ENCODE assay signal across 26 mouse cellular contexts in the genomic region with DNA sequence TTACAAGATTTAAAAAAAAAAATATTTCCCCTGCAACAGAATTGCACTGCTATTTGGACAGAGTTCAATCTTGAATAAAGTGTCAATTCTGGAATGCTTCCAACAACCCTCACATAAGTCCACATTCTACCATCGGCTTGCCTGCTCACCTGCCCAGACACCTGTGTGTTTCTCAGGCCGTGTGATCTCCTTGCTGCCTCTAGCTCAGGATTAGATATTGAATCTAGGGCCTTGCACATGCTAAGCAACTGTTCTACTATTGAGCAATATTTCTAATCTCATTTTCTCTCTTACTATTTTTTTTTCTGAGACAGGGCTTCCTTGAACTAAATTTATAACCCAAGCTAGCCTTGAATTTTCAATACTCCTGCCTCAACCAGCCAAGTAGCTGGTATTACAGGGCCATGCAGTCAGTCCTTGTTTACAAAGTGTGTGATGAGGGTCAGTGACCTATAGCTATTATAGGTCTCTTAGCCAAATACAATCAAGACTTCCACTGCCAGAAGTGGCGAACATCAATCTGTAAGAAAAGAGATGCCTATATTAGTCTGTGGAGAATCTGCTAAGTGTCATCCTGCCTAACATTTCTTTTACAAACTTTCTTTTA. TPM values are rescaled to one million over a fixed set of nuclear protein-coding genes. Genes with fewer than 3 reads are reported as not detected.
DNase-seq lines count a peak whose midpoint lies in the region.
"Had no signal": no experiment of that assay in that cellular context is flagged by ENCODE, and none has a peak within 500 bp of the region (broad histone marks: within the 10 kb centered on the region; RNA-seq: fewer than 3 reads in every experiment).

No protein-coding gene starts in this region.

- peak; percentile 50 for DNase-seq in adrenal gland, adult 2 months
- no peak for DNase-seq in adrenal gland, adult 18-20 months (ENCODE audit: low spot score in 2 of 2)
- DNase-seq in kidney, adult 9 months: peak; percentile 13
- no peak for DNase-seq in kidney, postnatal 25 days
- DNase-seq in ovary, adult 18-20 months (ENCODE audit: low spot score): peak; percentile 29
- DNase-seq in ovary, postnatal 10 days (ENCODE audit: low spot score): no peak
- no peak for DNase-seq in MN1 (ENCODE audit: low spot score)
- DNase-seq: adrenal gland, postnatal 25 days; cerebellum, adult 18-20 months; cerebellum, adult 9-11 months; cerebellum, postnatal 36 days; gastrocnemius, postnatal 10 days; heart, adult 2 months had no signal

RNA-seq across cellular contexts. Expression of gene Akr1d1, which starts 23.0 kb away (rescaled TPM):
- 1,000 to 10,000 TPM in 1 of 2 experiments, under 1 TPM in 1; 0.35 to 2,407 TPM for total RNA-seq in adrenal gland, adult 2 months (2021)
- polyA plus RNA-seq in adrenal gland, adult 2 months (2012; rRNA removed): 81.8 and 163 TPM in 2 replicates
- total RNA-seq in adrenal gland, adult 18-20 months (2021): 1,000 to 10,000 TPM in 1 of 2 experiments, under 1 TPM in 1; 0.54 to 2,390 TPM
- total RNA-seq: heart, adult 2 months; heart, postnatal 25 days; MEL had no signal
- polyA plus RNA-seq: activated CD4-positive, CD25-positive, alpha-beta regulatory T cell, adult 4 months; C2C12; embryonic facial prominence, embryonic 13.5 days; forebrain, embryonic 12.5 days; forebrain, embryonic 16.5 days; frontal cortex, adult 2 months; heart, adult 2 months; heart, embryonic 12.5 days; heart, embryonic 16.5 days; hindbrain, embryonic 10.5 days; hindbrain, embryonic 14.5 days; Patski had no signal

Comparison
In these comparisons a context has a peak if more than half of its experiments do, and no peak if none do; other contexts are left out.
1. DNase-seq: peak in adrenal gland, adult 2 months (single experiment), kidney, adult 9 months (single experiment) and ovary, adult 18-20 months (single experiment); none in adrenal gland, adult 18-20 months (0 of 2), kidney, postnatal 25 days (0 of 2), ovary, postnatal 10 days (single experiment) and MN1 (single experiment).